Mouse (Mus musculus) kidney, embryonic 15.5 days (tissue): ENCODE data around the gene Zfp593. TPM values are rescaled to one million over a fixed set of nuclear protein-coding genes. Genes with fewer than 3 reads are reported as not detected.

ENCODE experiments used
- polyA plus RNA-seq: library from polyadenylated mRNA; unstranded; fragments of >200 nt; fragmentation: Nextera tagmentation; extraction: Ambion mirVana; gene quantifications from 2 replicates; pipeline ENCODE4 v1.2.1, GENCODE M21; 2015

Zfp593 gene
- polyA plus RNA-seq, 1 experiment from 2014 or later, result 15.8 TPM

Other genes starting within 250 kb of the Zfp593 start
- gene Dhdds, start 244.7 kb downstream of the Zfp593 start, polyA plus RNA-seq, result 47.4 and 48.4 TPM in 2 replicates
- gene Lin28a, start 226.8 kb downstream of the Zfp593 start, polyA plus RNA-seq, result 0.17 and 0.18 TPM in 2 replicates
- gene Zfp683, start 191.8 kb downstream of the Zfp593 start, polyA plus RNA-seq, result not detected in 2 replicates
- gene Crybg2, start 184.8 kb downstream of the Zfp593 start, polyA plus RNA-seq, result 3.9 and 4.4 TPM in 2 replicates
- 12.0 and 12.2 TPM in 2 replicates for gene Cd52, start 150.5 kb downstream of the Zfp593 start, polyA plus RNA-seq
- gene Ubxn11, start 143.0 kb downstream of the Zfp593 start, polyA plus RNA-seq, result 10.5 and 11.1 TPM in 2 replicates
- 395 and 412 TPM in 2 replicates for gene Sh3bgrl3, start 116.8 kb downstream of the Zfp593 start, polyA plus RNA-seq
- 106 and 125 TPM in 2 replicates for gene Cep85, start 58.5 kb downstream of the Zfp593 start, polyA plus RNA-seq
- 0.24 and 0.30 TPM in 2 replicates for gene Gm7534, start 42.6 kb downstream of the Zfp593 start, polyA plus RNA-seq
- gene Catsper4, start 18.2 kb downstream of the Zfp593 start, polyA plus RNA-seq, result 0.30 and 0.55 TPM in 2 replicates
- gene Cnksr1, start 7.2 kb downstream of the Zfp593 start, polyA plus RNA-seq, result 7.3 and 8.3 TPM in 2 replicates
- gene E130218I03Rik, start 1.9 kb downstream of the Zfp593 start, polyA plus RNA-seq, result 0.26 and 0.68 TPM in 2 replicates
- gene Gm30191, start 1.3 kb upstream of the Zfp593 start, polyA plus RNA-seq, result not detected in 2 replicates
- gene Grrp1, start 8.5 kb upstream of the Zfp593 start, polyA plus RNA-seq, result 10.6 and 12.1 TPM in 2 replicates
- 21.6 TPM in 2 replicates for gene Pdik1l, start 42.3 kb upstream of the Zfp593 start, polyA plus RNA-seq
- gene Trim63, start 69.5 kb upstream of the Zfp593 start, polyA plus RNA-seq, result 3.7 and 4.4 TPM in 2 replicates
- gene Slc30a2, start 97.6 kb upstream of the Zfp593 start, polyA plus RNA-seq, result 0.73 and 1.1 TPM in 2 replicates
- gene Extl1, start 138.3 kb upstream of the Zfp593 start, polyA plus RNA-seq, result 0.33 and 0.53 TPM in 2 replicates
- gene Pafah2, start 150.7 kb upstream of the Zfp593 start, polyA plus RNA-seq, result 14.0 and 15.7 TPM in 2 replicates
- 1,708 and 1,728 TPM in 2 replicates for gene Stmn1, start 222.7 kb upstream of the Zfp593 start, polyA plus RNA-seq